ENCODE assay signal across 9 mouse cellular contexts in genomic region chr19:12009501-12010280, GRCm38 (mm10). TPM values are rescaled to one million over a fixed set of nuclear protein-coding genes. Genes with fewer than 3 reads are reported as not detected.
DNase-seq lines count a peak whose midpoint lies in the region; ATAC-seq and TF ChIP-seq lines count a peak whose summit lies in the region.
"Had no signal": no experiment of that assay in that cellular context is flagged by ENCODE, and none has a peak within 500 bp of the region (broad histone marks: within the 10 kb centered on the region; RNA-seq: fewer than 3 reads in every experiment).

No protein-coding gene starts in this region.

- under 1% methylated on average over 24 of the region's 24 CpGs for WGBS in heart, embryonic 16.5 days
- under 1% methylated on average over 24 of the region's 24 CpGs for WGBS in liver, embryonic 15.5 days (ENCODE audit: insufficient replicate concordance)
- WGBS in neural tube, embryonic 11.5 days = under 1% methylated on average over 24 of the region's 24 CpGs

- ATAC-seq in heart, embryonic 16.5 days (replicated peaks; ENCODE audit: extremely low read depth, insufficient read depth, low FRiP score) = no peak
- ATAC-seq in liver, embryonic 15.5 days (ENCODE audit: insufficient read depth) = peak; percentile 17; the same call in 1 of the 2 replicates
- ATAC-seq in neural tube, embryonic 11.5 days (ENCODE audit: insufficient read depth, low FRiP score, low TSS enrichment) = no peak

- no peaks in the 10 kb centered on the region for H3K27me3 ChIP-seq in heart, embryonic 16.5 days (ENCODE audit: control insufficient read depth, insufficient read depth, low read length)
- no peaks in the 10 kb centered on the region for H3K27me3 ChIP-seq in liver, embryonic 15.5 days
- no peaks in the 10 kb centered on the region for H3K27me3 ChIP-seq in neural tube, embryonic 11.5 days (ENCODE audit: control insufficient read depth, insufficient read depth, low read length)

- H3K9me3 ChIP-seq in heart, embryonic 16.5 days (replicated peaks; ENCODE audit: control insufficient read depth, low read length) = no peaks in the 10 kb centered on the region
- H3K9me3 ChIP-seq in liver, embryonic 15.5 days (replicated peaks) = no peaks in the 10 kb centered on the region
- no peaks in the 10 kb centered on the region for H3K9me3 ChIP-seq in neural tube, embryonic 11.5 days (ENCODE audit: control insufficient read depth, low read length)

- H3K9ac ChIP-seq in heart, embryonic 16.5 days (ENCODE audit: low read length) = peak overlapping the region; percentile 78
- peak overlapping the region; percentile 66 for H3K9ac ChIP-seq in liver, embryonic 15.5 days
- H3K9ac ChIP-seq in neural tube, embryonic 11.5 days (ENCODE audit: low read length) = peak overlapping the region; percentile 83

- TF ChIP-seq POLR2A in embryonic fibroblast, embryonic 13.5 days (IDR thresholded peaks at IDR 0.05; ENCODE audit: low read depth, low read length) = no peak

- DNase-seq in CD8-positive naive resting alpha-beta T cell, adult 2 months (ENCODE audit: low read depth in 2 of 2, low spot score in 2 of 2) = peak; percentile 69 to 75
- peak; percentile 55 for DNase-seq in adrenal gland, postnatal 25 days
- DNase-seq in kidney, postnatal 14 days = peak; percentile 79
- peak; percentile 79 for DNase-seq in neural tube, embryonic 11.5 days (ENCODE audit: low spot score)
- peak; percentile 65 for DNase-seq in testis, postnatal 14 days (ENCODE audit: low spot score)

- peak overlapping the region; percentile 72 for H3K27ac ChIP-seq in embryonic fibroblast, embryonic 13.5 days (ENCODE audit: insufficient read depth, low read length)
- peak overlapping the region; percentile 75 for H3K27ac ChIP-seq in heart, embryonic 16.5 days (ENCODE audit: low read length)
- peak overlapping the region; percentile 84 for H3K27ac ChIP-seq in liver, embryonic 15.5 days (replicated peaks)
- H3K27ac ChIP-seq in neural tube, embryonic 11.5 days (ENCODE audit: low read depth, low read length) = peak overlapping the region; percentile 88

- H3K4me2 ChIP-seq in heart, embryonic 16.5 days (ENCODE audit: low read depth, low read length) = peak overlapping the region; percentile 77
- peak overlapping the region; percentile 94 for H3K4me2 ChIP-seq in liver, embryonic 15.5 days
- peak overlapping the region; percentile 60 for H3K4me2 ChIP-seq in neural tube, embryonic 11.5 days (ENCODE audit: low read depth)

- TF ChIP-seq CTCF in embryonic fibroblast, embryonic 13.5 days (IDR thresholded peaks at IDR 0.05; ENCODE audit: borderline replicate concordance, insufficient read depth, low read length) = no peak

- peaks cover 4% of the 10 kb centered on the region for H3K4me1 ChIP-seq in embryonic fibroblast, embryonic 13.5 days (ENCODE audit: control insufficient read depth, insufficient read depth, low read length)
- peaks cover 11% of the 10 kb centered on the region for H3K4me1 ChIP-seq in heart, embryonic 16.5 days (ENCODE audit: control insufficient read depth, insufficient read depth, low read length)
- peaks cover 61% of the 10 kb centered on the region for H3K4me1 ChIP-seq in liver, embryonic 15.5 days (replicated peaks)
- H3K4me1 ChIP-seq in neural tube, embryonic 11.5 days (ENCODE audit: control insufficient read depth, insufficient read depth, low read length) = no peaks in the 10 kb centered on the region

- H3K4me3 ChIP-seq in embryonic fibroblast, embryonic 13.5 days (ENCODE audit: insufficient read depth, low read length) = peak overlapping the region; percentile 64
- peak overlapping the region; percentile 69 for H3K4me3 ChIP-seq in heart, embryonic 16.5 days (ENCODE audit: low read length)
- H3K4me3 ChIP-seq in liver, embryonic 15.5 days (replicated peaks) = peak overlapping the region; percentile 79
- H3K4me3 ChIP-seq in neural tube, embryonic 11.5 days (ENCODE audit: low read depth, low read length) = peak overlapping the region; percentile 58

- no peaks in the 10 kb centered on the region for H3K36me3 ChIP-seq in heart, embryonic 16.5 days (ENCODE audit: control insufficient read depth, insufficient read depth)
- no peaks in the 10 kb centered on the region for H3K36me3 ChIP-seq in liver, embryonic 15.5 days (replicated peaks)
- H3K36me3 ChIP-seq in neural tube, embryonic 11.5 days (ENCODE audit: control insufficient read depth, insufficient read depth, low read length) = no peaks in the 10 kb centered on the region

RNA-seq across cellular contexts. Expression of gene Olfr1423, which starts 31.4 kb away (rescaled TPM):
- total RNA-seq in adrenal gland, postnatal 25 days (2021) = not detected in 2 replicates
- polyA plus RNA-seq in embryonic fibroblast, embryonic 13.5 days (2011; ENCODE audit: insufficient read length, low read depth, missing spikeins) = not detected in 2 replicates
- not detected in 2 replicates for polyA plus RNA-seq in heart, embryonic 16.5 days (2015; fragmentation: Nextera tagmentation; extraction: Ambion mirVana)
- polyA plus RNA-seq in liver, embryonic 15.5 days (2015; fragmentation: Nextera tagmentation; extraction: Ambion mirVana) = 0.01 TPM in 1 of 2 replicates, not detected in the other
- polyA plus RNA-seq in neural tube, embryonic 11.5 days (2014; fragmentation: Nextera tagmentation; extraction: Ambion mirVana) = not detected in 2 replicates
- total RNA-seq: layer of hippocampus, postnatal 25 days had no signal

RNA-seq across cellular contexts. Expression of gene Osbp, which starts 44.0 kb away (rescaled TPM):
- total RNA-seq in adrenal gland, postnatal 25 days (2021) = 91.9 and 111 TPM in 2 replicates
- 49.4 and 54.4 TPM in 2 replicates for polyA plus RNA-seq in embryonic fibroblast, embryonic 13.5 days (2011; ENCODE audit: insufficient read length, low read depth, missing spikeins)
- polyA plus RNA-seq in heart, embryonic 16.5 days (2015; fragmentation: Nextera tagmentation; extraction: Ambion mirVana) = 4.4 TPM in 2 replicates
- 1.9 and 2.0 TPM in 2 replicates for polyA plus RNA-seq in liver, embryonic 15.5 days (2015; fragmentation: Nextera tagmentation; extraction: Ambion mirVana)
- polyA plus RNA-seq in neural tube, embryonic 11.5 days (2014; fragmentation: Nextera tagmentation; extraction: Ambion mirVana) = 6.6 and 6.7 TPM in 2 replicates

RNA-seq across cellular contexts. Expression of gene Olfr1424, which starts 52.8 kb away (rescaled TPM):
- not detected in 2 replicates for total RNA-seq in adrenal gland, postnatal 25 days (2021)
- not detected in 2 replicates for polyA plus RNA-seq in embryonic fibroblast, embryonic 13.5 days (2011; ENCODE audit: insufficient read length, low read depth, missing spikeins)
- not detected in 2 replicates for polyA plus RNA-seq in heart, embryonic 16.5 days (2015; fragmentation: Nextera tagmentation; extraction: Ambion mirVana)
- not detected in 2 replicates for polyA plus RNA-seq in liver, embryonic 15.5 days (2015; fragmentation: Nextera tagmentation; extraction: Ambion mirVana)
- polyA plus RNA-seq in neural tube, embryonic 11.5 days (2014; fragmentation: Nextera tagmentation; extraction: Ambion mirVana) = not detected in 2 replicates
- total RNA-seq: layer of hippocampus, postnatal 25 days had no signal
